Mouse (Mus musculus): Measurements from ENCODE around the gene Zfyve28.
A peak's percentile ranks its signal among the peaks of the same experiment; 100 is the strongest.

Gene Zfyve28

GRCm38 (mm10) chr5:34204911-34205310 lies 83.3 kb downstream of the Zfyve28 start:
- no peak for DNase-seq (ENCODE audit: low spot score)

GRCm38 (mm10) chr5:34202006-34202405 lies 86.2 kb downstream of the Zfyve28 start:
- no peak for DNase-seq (ENCODE audit: low spot score)

DNA sequence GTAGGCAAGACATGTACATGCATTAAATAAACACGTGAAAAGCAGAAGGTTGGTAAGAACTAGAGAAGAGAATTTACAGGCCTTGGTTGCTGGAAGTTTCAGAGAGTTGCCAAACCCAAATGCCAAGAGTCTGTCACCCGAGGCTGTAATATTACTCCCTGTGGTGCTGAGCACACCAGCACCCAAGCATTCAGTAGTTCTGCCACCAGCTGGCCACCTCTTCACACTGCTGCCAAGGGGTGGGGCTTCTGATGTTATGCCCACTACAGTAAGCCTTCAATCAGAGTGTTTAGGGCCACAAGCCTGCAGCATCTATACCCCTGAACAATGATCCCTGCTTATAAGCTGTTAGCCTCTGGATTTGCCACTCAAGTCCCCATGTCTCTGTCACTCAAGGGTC lies 86.9 kb downstream of the Zfyve28 start:
- peak; percentile 66 for DNase-seq (ENCODE audit: low spot score)

DNA sequence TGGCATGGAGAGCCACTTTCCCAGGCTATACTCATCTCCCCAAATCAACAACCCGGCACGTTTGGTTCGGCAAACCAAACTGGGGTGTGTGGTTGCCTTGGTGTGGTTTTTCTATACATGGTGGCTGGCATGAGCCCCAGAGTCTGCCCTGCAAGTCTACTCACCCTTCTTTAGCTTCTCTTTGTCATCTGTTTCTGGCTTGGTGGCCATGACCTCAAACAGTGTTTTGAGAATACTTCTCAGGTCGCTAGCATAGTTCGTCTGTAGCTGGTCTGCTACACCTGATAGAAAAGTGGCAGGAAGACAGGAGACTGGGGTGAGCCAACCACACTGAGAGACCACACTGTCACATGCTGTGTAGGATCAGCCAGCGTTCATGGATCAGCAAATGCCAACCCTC lies 89.6 kb downstream of the Zfyve28 start:
- no peak for DNase-seq (ENCODE audit: low spot score)

- no peak for DNase-seq (ENCODE audit: low spot score)
These were observed 91.0 kb downstream of the Zfyve28 start for GRCm38 (mm10) chr5:34197243-34197642.

- DNase-seq (ENCODE audit: low spot score): no peak
These were observed 91.8 kb downstream of the Zfyve28 start for GRCm38 (mm10) chr5:34196423-34196822.

DNA sequence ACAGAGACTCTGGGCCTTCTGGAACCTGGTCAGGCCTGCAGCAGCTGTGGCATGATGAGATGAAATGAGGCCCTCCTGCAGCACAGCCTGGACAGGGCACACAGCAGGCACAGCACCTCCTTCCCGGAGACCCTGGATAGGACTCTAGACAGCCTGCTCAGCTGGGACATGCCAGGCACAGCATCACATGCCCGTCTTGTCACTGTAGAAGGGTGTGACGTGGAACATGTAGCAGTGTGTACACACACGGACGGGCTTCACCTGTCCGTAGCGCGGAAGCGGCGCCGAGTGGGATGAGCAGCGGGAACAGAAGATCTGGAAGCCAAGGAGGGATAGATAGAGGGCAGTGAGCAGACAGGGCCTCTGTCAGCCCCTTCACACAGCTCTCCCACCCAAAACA lies 92.5 kb downstream of the Zfyve28 start:
- no peak for DNase-seq (ENCODE audit: low spot score)

DNA sequence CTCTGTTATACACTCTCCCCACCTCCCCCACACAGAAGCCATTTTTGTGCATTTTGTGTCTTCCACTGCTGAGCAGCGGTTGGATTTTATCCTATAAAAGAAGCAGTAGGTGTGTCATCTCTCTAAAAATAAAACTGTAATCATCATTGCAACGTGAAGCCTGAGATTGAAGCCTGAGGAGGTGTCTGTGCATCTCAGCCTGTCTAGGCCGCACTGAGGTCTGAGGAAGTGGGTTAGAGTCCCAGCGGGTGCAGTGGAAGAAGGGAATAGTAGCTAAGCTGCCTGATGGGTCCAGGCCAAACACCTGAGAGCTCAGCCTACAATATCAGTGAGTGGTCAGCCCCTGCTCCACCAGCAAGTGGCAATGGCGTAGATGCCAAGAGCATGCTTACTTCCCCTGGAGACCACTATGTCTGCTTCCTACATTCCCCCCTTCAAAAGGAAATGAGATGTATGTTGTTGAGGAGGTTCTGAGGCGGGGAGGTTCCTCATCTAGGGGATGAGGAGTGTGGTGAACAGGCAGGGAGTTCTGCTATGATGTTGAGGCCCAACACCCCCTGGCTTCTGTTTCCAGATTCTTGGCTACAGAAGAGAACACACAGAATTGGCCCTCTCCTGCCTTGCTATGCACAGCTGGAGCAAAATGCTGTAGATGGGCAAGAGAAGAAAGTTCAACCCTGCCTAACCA lies 93.1 kb downstream of the Zfyve28 start:
- DNase-seq (ENCODE audit: low spot score): no peak

GRCm38 (mm10) chr5:34194426-34194825 lies 93.8 kb downstream of the Zfyve28 start:
- no peak for DNase-seq (ENCODE audit: low spot score)

- no peak for DNase-seq (ENCODE audit: low spot score)
These were observed 96.4 kb downstream of the Zfyve28 start for GRCm38 (mm10) chr5:34191843-34192242.

- peak; percentile 98 for DNase-seq (ENCODE audit: low spot score)
These were observed 97.2 kb downstream of the Zfyve28 start for GRCm38 (mm10) chr5:34191021-34191420.

GRCm38 (mm10) chr5:34189521-34189920 lies 98.7 kb downstream of the Zfyve28 start:
- DNase-seq (ENCODE audit: low spot score): no peak

- DNase-seq (ENCODE audit: low spot score): no peak
These were observed 99.4 kb downstream of the Zfyve28 start for GRCm38 (mm10) chr5:34188856-34189255.

GRCm38 (mm10) chr5:34187601-34188316 lies 100.5 kb downstream of the Zfyve28 start, which contains the start of gene Mxd4:
Gene Mxd4 (minus strand): TSS chr5:34187720.
- DNase-seq (ENCODE audit: low spot score): peak; percentile 100

DNA sequence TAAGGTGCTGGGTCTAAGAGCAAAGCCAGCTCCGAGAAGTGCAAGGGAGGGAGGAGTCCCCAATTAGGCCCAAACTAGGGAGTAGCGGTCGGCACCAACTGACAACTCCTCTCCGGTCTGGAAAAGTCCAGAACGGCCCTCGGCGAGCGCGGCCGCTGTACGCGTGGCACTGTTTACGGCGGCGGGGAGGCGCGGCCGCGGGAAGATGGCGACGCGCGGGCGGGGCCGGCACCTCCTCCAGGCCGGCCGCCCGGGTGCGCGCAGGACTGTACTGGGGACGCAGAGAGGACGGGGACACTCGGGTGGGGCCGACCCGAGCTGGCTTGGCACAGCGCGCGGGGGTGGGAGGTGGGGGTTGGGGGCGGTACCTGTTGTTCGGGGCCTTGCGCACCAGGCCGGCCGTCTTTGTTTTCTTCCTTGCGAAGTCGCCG lies 101.3 kb downstream of the Zfyve28 start:
- DNase-seq (ENCODE audit: low spot score): peak; percentile 63

GRCm38 (mm10) chr5:34186391-34186790 lies 101.9 kb downstream of the Zfyve28 start:
- no peak for DNase-seq (ENCODE audit: low spot score)

DNA sequence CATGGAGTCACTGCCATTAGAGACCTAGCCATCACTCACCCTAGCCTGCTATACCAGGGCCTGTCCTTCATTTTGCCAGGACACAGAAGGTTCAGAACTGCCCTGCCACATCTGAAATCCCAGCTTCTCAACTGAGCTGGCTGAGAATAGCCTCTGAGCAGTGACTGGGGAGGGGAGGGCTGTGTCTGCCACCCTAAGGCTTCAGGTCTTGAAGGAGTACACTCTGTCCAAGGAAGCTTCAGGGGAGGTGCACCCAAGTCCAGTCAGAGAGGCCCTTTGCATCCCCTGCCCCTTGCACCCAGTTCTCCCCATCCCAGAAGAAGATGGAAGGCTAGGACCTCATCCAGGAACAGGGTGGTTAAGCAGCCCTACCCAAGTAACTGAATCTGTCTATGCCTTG lies 102.5 kb downstream of the Zfyve28 start:
- DNase-seq (ENCODE audit: low spot score): no peak

DNA sequence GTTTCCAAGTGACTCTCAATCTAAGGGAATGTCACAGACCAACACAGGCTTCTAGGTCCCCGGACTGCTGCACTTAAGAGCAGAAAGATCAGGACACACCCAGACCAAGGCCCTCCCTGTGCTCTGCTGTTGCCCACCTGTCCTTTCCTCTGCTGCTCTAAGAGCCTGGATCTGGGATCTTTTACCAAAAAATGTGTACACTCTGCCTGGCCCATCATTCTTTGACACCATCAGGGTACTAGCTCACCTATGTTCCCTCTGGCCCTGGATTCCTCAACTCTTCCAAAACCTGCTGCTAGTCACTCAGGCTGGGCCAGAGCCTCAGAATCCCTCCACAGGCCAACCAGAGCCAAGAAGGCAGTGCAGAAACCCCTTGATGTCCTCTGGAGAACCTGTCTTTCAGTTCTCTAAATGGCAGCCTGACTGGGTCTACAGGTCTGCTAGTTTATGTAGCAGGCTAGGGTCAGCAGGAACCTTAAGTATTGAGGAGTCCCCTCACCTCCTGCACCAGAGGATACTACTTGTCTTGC lies 103.1 kb downstream of the Zfyve28 start:
- DNase-seq (ENCODE audit: low spot score): no peak

- DNase-seq (ENCODE audit: low spot score): no peak
These were observed 104.3 kb downstream of the Zfyve28 start for GRCm38 (mm10) chr5:34183976-34184375.

GRCm38 (mm10) chr5:34183156-34183880 lies 104.9 kb downstream of the Zfyve28 start:
- no peak for DNase-seq (ENCODE audit: low spot score)

- no peak for DNase-seq (ENCODE audit: low spot score)
These were observed 105.8 kb downstream of the Zfyve28 start for GRCm38 (mm10) chr5:34182486-34182885.

GRCm38 (mm10) chr5:34177821-34178220 lies 110.4 kb downstream of the Zfyve28 start:
- DNase-seq (ENCODE audit: low spot score): no peak

- no peak for DNase-seq (ENCODE audit: low spot score)
These were observed 111.2 kb downstream of the Zfyve28 start for GRCm38 (mm10) chr5:34177091-34177490.
